Mouse (Mus musculus): ENCODE results near the gene Btbd9. TPM values are rescaled to one million over a fixed set of nuclear protein-coding genes. Genes with fewer than 3 reads are reported as not detected.
A peak's percentile ranks its signal among the peaks of the same experiment; 100 is the strongest.

Gene Btbd9
- total and polyA plus RNA-seq, 2 experiments from 2014 or later = 85.5 to 138 TPM

- Histone ChIP-seq H3K27ac (ENCODE audit: low read depth, low read length) (no peak overlapping the region), H3K9me3 (ENCODE audit: low read length) (no peaks in the 10 kb centered on the region), H3K27me3 (ENCODE audit: insufficient read depth, low read length) (no peaks in the 10 kb centered on the region), H3K9ac (replicated peaks; ENCODE audit: low read length, poor library complexity, severe bottlenecking) (no peak overlapping the region), H3K4me1 (ENCODE audit: insufficient read depth, low read length) (no peaks in the 10 kb centered on the region), H3K4me2 (ENCODE audit: low read depth, low read length, poor library complexity, severe bottlenecking) (no peak overlapping the region), H3K4me3 (ENCODE audit: low read depth, low read length) (no peak overlapping the region), H3K36me3 (ENCODE audit: insufficient read depth, low read length) (no peaks in the 10 kb centered on the region)
- WGBS = 97% methylated on average over 1 of the region's 1 CpGs
- no peak for ATAC-seq (ENCODE audit: low FRiP score)
- DNase-seq (ENCODE audit: low spot score) = no peak
- no peak for TF ChIP-seq CTCF (IDR thresholded peaks at IDR 0.05)
Observed at GRCm38 (mm10) chr17:30326906-30327305, 249.4 kb downstream of the Btbd9 start.

DNA sequence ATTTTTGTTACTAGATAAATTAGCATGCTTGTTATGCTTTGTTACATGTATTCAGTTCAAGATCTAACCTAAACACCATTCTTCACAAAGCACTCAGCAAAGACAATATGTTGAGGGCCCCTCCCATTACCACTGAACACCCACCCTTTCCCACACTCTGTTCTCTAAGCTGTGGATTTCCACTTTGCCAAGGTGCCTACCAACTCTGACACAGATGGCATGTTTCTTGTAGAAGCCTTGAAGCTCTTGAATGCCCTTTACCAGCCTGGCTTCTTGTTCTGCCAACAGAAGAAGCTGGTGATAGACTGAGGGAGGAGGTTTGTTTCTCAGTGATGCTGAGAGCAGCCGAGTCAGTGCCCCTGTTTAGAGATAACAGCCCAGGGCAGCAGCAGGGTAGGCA, 256.0 kb downstream of the Btbd9 start:
- ATAC-seq (ENCODE audit: low FRiP score) (no peak), DNase-seq (ENCODE audit: low spot score) (no peak)
- Histone ChIP-seq H3K4me1 (ENCODE audit: insufficient read depth, low read length) (no peaks in the 10 kb centered on the region), H3K4me3 (ENCODE audit: low read depth, low read length) (no peak overlapping the region), H3K4me2 (ENCODE audit: low read depth, low read length, poor library complexity, severe bottlenecking) (no peak overlapping the region), H3K27me3 (ENCODE audit: insufficient read depth, low read length) (no peaks in the 10 kb centered on the region), H3K9ac (replicated peaks; ENCODE audit: low read length, poor library complexity, severe bottlenecking) (no peak overlapping the region), H3K9me3 (ENCODE audit: low read length) (no peaks in the 10 kb centered on the region), H3K27ac (ENCODE audit: low read depth, low read length) (no peak overlapping the region), H3K36me3 (ENCODE audit: insufficient read depth, low read length) (no peaks in the 10 kb centered on the region)
- TF ChIP-seq CTCF (IDR thresholded peaks at IDR 0.05) = no peak
- 87% methylated on average over 1 of the region's 1 CpGs for WGBS

DNA sequence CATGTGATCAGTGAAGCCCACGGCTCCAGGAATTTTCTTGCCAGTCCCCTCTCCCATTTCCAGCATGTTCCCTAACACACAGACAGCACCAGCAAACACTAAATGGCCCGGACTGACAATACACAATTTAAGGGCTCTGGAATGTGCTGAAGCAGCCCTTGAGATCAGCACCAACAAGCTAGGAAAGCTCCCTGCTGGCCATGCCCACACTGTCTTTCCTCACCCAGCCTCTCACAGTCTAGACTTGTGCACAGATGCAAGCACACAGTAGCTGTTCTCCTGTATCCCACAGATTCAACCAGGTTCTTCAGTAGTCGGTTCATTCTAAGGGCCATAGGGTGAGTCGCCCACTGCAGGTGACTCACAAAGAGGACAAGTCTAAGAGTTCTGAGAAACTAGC, 263.6 kb downstream of the Btbd9 start:
- no peak for TF ChIP-seq CTCF (IDR thresholded peaks at IDR 0.05)
- Histone ChIP-seq H3K9ac (replicated peaks; ENCODE audit: low read length, poor library complexity, severe bottlenecking) (0 out of 2 replicates have a peak overlapping the region, but pooled peaks have one; percentile 19), H3K4me3 (ENCODE audit: low read depth, low read length) (no peak overlapping the region), H3K27me3 (ENCODE audit: insufficient read depth, low read length) (no peaks in the 10 kb centered on the region), H3K4me1 (ENCODE audit: insufficient read depth, low read length) (no peaks in the 10 kb centered on the region), H3K36me3 (ENCODE audit: insufficient read depth, low read length) (no peaks in the 10 kb centered on the region), H3K4me2 (ENCODE audit: low read depth, low read length, poor library complexity, severe bottlenecking) (no peak overlapping the region), H3K27ac (ENCODE audit: low read depth, low read length) (no peak overlapping the region), H3K9me3 (ENCODE audit: low read length) (no peaks in the 10 kb centered on the region)
- 67% methylated on average over 4 of the region's 4 CpGs for WGBS
- no peak for ATAC-seq (ENCODE audit: low FRiP score)
- no peak for DNase-seq (ENCODE audit: low spot score)

- Histone ChIP-seq H3K36me3 (ENCODE audit: insufficient read depth, low read length) (no peaks in the 10 kb centered on the region), H3K4me1 (ENCODE audit: insufficient read depth, low read length) (no peaks in the 10 kb centered on the region), H3K9ac (replicated peaks; ENCODE audit: low read length, poor library complexity, severe bottlenecking) (no peak overlapping the region), H3K9me3 (ENCODE audit: low read length) (no peaks in the 10 kb centered on the region), H3K27ac (ENCODE audit: low read depth, low read length) (no peak overlapping the region), H3K4me3 (ENCODE audit: low read depth, low read length) (no peak overlapping the region), H3K27me3 (ENCODE audit: insufficient read depth, low read length) (no peaks in the 10 kb centered on the region), H3K4me2 (ENCODE audit: low read depth, low read length, poor library complexity, severe bottlenecking) (no peak overlapping the region)
- no peak for DNase-seq (ENCODE audit: low spot score)
- 74% methylated on average over 4 of the region's 4 CpGs for WGBS
- no peak for TF ChIP-seq CTCF (IDR thresholded peaks at IDR 0.05)
- ATAC-seq (ENCODE audit: low FRiP score) = no peak
Observed at GRCm38 (mm10) chr17:30309627-30310026, 266.7 kb downstream of the Btbd9 start.

GRCm38 (mm10) chr17:30308889-30309288, 267.4 kb downstream of the Btbd9 start:
- Histone ChIP-seq H3K4me1 (ENCODE audit: insufficient read depth, low read length) (no peaks in the 10 kb centered on the region), H3K27me3 (ENCODE audit: insufficient read depth, low read length) (no peaks in the 10 kb centered on the region), H3K4me3 (ENCODE audit: low read depth, low read length) (no peak overlapping the region), H3K27ac (ENCODE audit: low read depth, low read length) (no peak overlapping the region), H3K4me2 (ENCODE audit: low read depth, low read length, poor library complexity, severe bottlenecking) (no peak overlapping the region), H3K36me3 (ENCODE audit: insufficient read depth, low read length) (no peaks in the 10 kb centered on the region), H3K9ac (replicated peaks; ENCODE audit: low read length, poor library complexity, severe bottlenecking) (no peak overlapping the region), H3K9me3 (ENCODE audit: low read length) (no peaks in the 10 kb centered on the region)
- DNase-seq (ENCODE audit: low spot score) = no peak
- ATAC-seq (ENCODE audit: low FRiP score) = no peak
- WGBS = 89% methylated on average over 4 of the region's 4 CpGs
- no peak for TF ChIP-seq CTCF (IDR thresholded peaks at IDR 0.05)

- no peak overlapping the region for H3K9ac ChIP-seq (replicated peaks; ENCODE audit: low read length, poor library complexity, severe bottlenecking)
- no peaks in the 10 kb centered on the region for H3K4me1 ChIP-seq (ENCODE audit: insufficient read depth, low read length)
- no peaks in the 10 kb centered on the region for H3K36me3 ChIP-seq (ENCODE audit: insufficient read depth, low read length)
- H3K4me2 ChIP-seq (ENCODE audit: low read depth, low read length, poor library complexity, severe bottlenecking) = no peak overlapping the region
- no peak overlapping the region for H3K4me3 ChIP-seq (ENCODE audit: low read depth, low read length)
- TF ChIP-seq CTCF (IDR thresholded peaks at IDR 0.05) = no peak
- WGBS = 82% methylated on average over 13 of the region's 13 CpGs
- DNase-seq (ENCODE audit: low spot score) (no peak), ATAC-seq (ENCODE audit: low FRiP score) (no peak)
- no peaks in the 10 kb centered on the region for H3K27me3 ChIP-seq (ENCODE audit: insufficient read depth, low read length)
- no peak overlapping the region for H3K27ac ChIP-seq (ENCODE audit: low read depth, low read length)
- H3K9me3 ChIP-seq (ENCODE audit: low read length) = no peaks in the 10 kb centered on the region
Observed at GRCm38 (mm10) chr17:30308317-30308716, 268.0 kb downstream of the Btbd9 start.

Data from midbrain, postnatal 0 days (tissue).